Mouse (Mus musculus) hindbrain, embryonic 12.5 days (tissue): ENCODE data around the gene Qsox1. TPM values are rescaled to one million over a fixed set of nuclear protein-coding genes. Genes with fewer than 3 reads are reported as not detected.

Experiments
- ATAC-seq: fragments of 200-750 bp; cut with Nextera tagmentation; 2 replicates; pipeline ENCODE4 v1.8.0; 2017; ENCODE audit warnings: moderate TSS enrichment; ENCODE audit not compliant: low FRiP score
- H3K27ac ChIP-seq: fragments of 300-500 bp; sonication (generic); 2 replicates; pipeline ENCODE4 v1.5.1; 2016; ENCODE audit warnings: mild to moderate bottlenecking
- H3K27me3 ChIP-seq: fragments of 300-500 bp; sonication (generic); 2 replicates; pipeline ENCODE4 v1.6.1; 2016; ENCODE audit warnings: mild to moderate bottlenecking
- H3K36me3 ChIP-seq: fragments of 300-500 bp; sonication (generic); 2 replicates; pipeline ENCODE4 v1.6.1; 2016; ENCODE audit warnings: mild to moderate bottlenecking
- H3K4me1 ChIP-seq: fragments of 300-500 bp; sonication (generic); 2 replicates; pipeline ENCODE4 v1.6.1; 2016
- H3K4me2 ChIP-seq: fragments of 300-500 bp; sonication (generic); replicated peaks from 2 replicates; pipeline ENCODE4 v1.6.1; 2016; ENCODE audit warnings: mild to moderate bottlenecking
- H3K4me3 ChIP-seq: fragments of 300-500 bp; sonication (generic); 2 replicates; pipeline ENCODE4 v1.5.1; 2016; ENCODE audit warnings: mild to moderate bottlenecking
- H3K9ac ChIP-seq: fragments of 300-500 bp; sonication (generic); 2 replicates; pipeline ENCODE4 v1.6.1; 2016; ENCODE audit warnings: mild to moderate bottlenecking, moderate library complexity
- H3K9me3 ChIP-seq: fragments of 300-500 bp; sonication (generic); replicated peaks from 2 replicates; pipeline ENCODE4 v1.6.1; 2016; ENCODE audit warnings: mild to moderate bottlenecking
- WGBS: fragments of 180-500 bp; shearing (Covaris S2); methylation state at CpG from one replicate; pipeline ENCODE4 v1.1.7; 2016; 5-methylcytosine and 5-hydroxymethylcytosine counted together
- polyA plus RNA-seq: library from polyadenylated mRNA; unstranded; fragments of >200 nt; fragmentation: Nextera tagmentation; extraction: Ambion mirVana; gene quantifications from 2 replicates; pipeline ENCODE4 v1.2.1, GENCODE M21; 2016

Qsox1 gene
- polyA plus RNA-seq: 26.6 and 27.6 TPM in 2 replicates

GRCm38 (mm10) chr1:155812581-155813499, at the start of gene Qsox1:
TSS of gene Qsox1 (minus strand) at chr1:155812889.
- H3K9ac ChIP-seq: peak within 1 kb of the TSS; percentile 75
- no peaks in the 10 kb centered on the region for H3K36me3 ChIP-seq
- WGBS: 1% methylated on average over 63 of the region's 67 CpGs
- peaks cover 21% of the 10 kb centered on the region for H3K4me1 ChIP-seq
- H3K4me2 ChIP-seq: peak within 1 kb of the TSS; percentile 65
- peak; percentile 95 for ATAC-seq
- 0 out of 2 replicates have a peak, but pooled peaks cover 8% of the 10 kb centered on the region for H3K27me3 ChIP-seq
- H3K27ac ChIP-seq: 0 out of 2 replicates have a peak within 1 kb of the TSS, but pooled peaks have one; percentile 41
- no peaks in the 10 kb centered on the region for H3K9me3 ChIP-seq
- H3K4me3 ChIP-seq: peak within 1 kb of the TSS; percentile 72

- H3K4me1 ChIP-seq: no peaks in the 10 kb centered on the region
- H3K36me3 ChIP-seq: peaks cover 39% of the 10 kb centered on the region
- H3K27me3 ChIP-seq: no peaks in the 10 kb centered on the region
- H3K9me3 ChIP-seq: no peaks in the 10 kb centered on the region
- ATAC-seq: no peak
- WGBS: 84% methylated on average over 7 of the region's 7 CpGs
- H3K9ac ChIP-seq: no peak overlapping the region
- H3K27ac ChIP-seq: no peak overlapping the region
- no peak overlapping the region for H3K4me3 ChIP-seq
- H3K4me2 ChIP-seq: no peak overlapping the region
These were observed 42.4 kb upstream of the Qsox1 start for GRCm38 (mm10) chr1:155854926-155855702.

GRCm38 (mm10) chr1:155853009-155853408, 40.3 kb upstream of the Qsox1 start:
- Histone ChIP-seq H3K27ac (no peak overlapping the region), H3K4me1 (no peaks in the 10 kb centered on the region), H3K9me3 (no peaks in the 10 kb centered on the region), H3K9ac (no peak overlapping the region), H3K4me3 (no peak overlapping the region), H3K36me3 (peaks cover 40% of the 10 kb centered on the region), H3K4me2 (no peak overlapping the region), H3K27me3 (no peaks in the 10 kb centered on the region)
- no peak for ATAC-seq
- WGBS: 98% methylated on average over 5 of the region's 5 CpGs

GRCm38 (mm10) chr1:155844235-155844634, 31.5 kb upstream of the Qsox1 start:
- Histone ChIP-seq H3K27me3 (no peaks in the 10 kb centered on the region), H3K9ac (no peak overlapping the region), H3K9me3 (no peaks in the 10 kb centered on the region; the same call in 1 of the 2 replicates), H3K36me3 (peaks cover 34% of the 10 kb centered on the region), H3K27ac (no peak overlapping the region), H3K4me1 (no peaks in the 10 kb centered on the region), H3K4me3 (no peak overlapping the region), H3K4me2 (no peak overlapping the region)
- no peak for ATAC-seq
- 92% methylated on average over 5 of the region's 5 CpGs for WGBS

- H3K4me2 ChIP-seq: no peak overlapping the region
- no peaks in the 10 kb centered on the region for H3K27me3 ChIP-seq
- no peaks in the 10 kb centered on the region; the same call in 1 of the 2 replicates for H3K9me3 ChIP-seq
- no peak overlapping the region for H3K27ac ChIP-seq
- 93% methylated on average over 4 of the region's 4 CpGs for WGBS
- H3K36me3 ChIP-seq: peaks cover 30% of the 10 kb centered on the region
- H3K4me3 ChIP-seq: no peak overlapping the region
- no peak overlapping the region for H3K9ac ChIP-seq
- no peaks in the 10 kb centered on the region for H3K4me1 ChIP-seq
- no peak for ATAC-seq
These were observed 30.8 kb upstream of the Qsox1 start for GRCm38 (mm10) chr1:155843538-155843937.

- H3K9me3 ChIP-seq: no peaks in the 10 kb centered on the region
- no peak for ATAC-seq
- no peaks in the 10 kb centered on the region for H3K36me3 ChIP-seq
- H3K27me3 ChIP-seq: no peaks in the 10 kb centered on the region
- WGBS: 83% methylated on average over 2 of the region's 2 CpGs
- H3K4me1 ChIP-seq: no peaks in the 10 kb centered on the region
- no peak overlapping the region for H3K9ac ChIP-seq
- no peak overlapping the region for H3K4me3 ChIP-seq
- H3K27ac ChIP-seq: no peak overlapping the region
- H3K4me2 ChIP-seq: no peak overlapping the region
These were observed 23.0 kb upstream of the Qsox1 start for GRCm38 (mm10) chr1:155835667-155836066.

GRCm38 (mm10) chr1:155833610-155834009, 20.9 kb upstream of the Qsox1 start:
- H3K9ac ChIP-seq: no peak overlapping the region
- no peak for ATAC-seq
- H3K4me1 ChIP-seq: no peaks in the 10 kb centered on the region
- no peak overlapping the region for H3K4me2 ChIP-seq
- H3K36me3 ChIP-seq: no peaks in the 10 kb centered on the region
- no peaks in the 10 kb centered on the region for H3K9me3 ChIP-seq
- no peak overlapping the region for H3K4me3 ChIP-seq
- H3K27me3 ChIP-seq: no peaks in the 10 kb centered on the region
- no peak overlapping the region for H3K27ac ChIP-seq
- 89% methylated on average over 9 of the region's 9 CpGs for WGBS

GRCm38 (mm10) chr1:155831958-155832357, 19.3 kb upstream of the Qsox1 start:
- no peak overlapping the region for H3K9ac ChIP-seq
- no peaks in the 10 kb centered on the region for H3K9me3 ChIP-seq
- no peaks in the 10 kb centered on the region for H3K36me3 ChIP-seq
- no peak overlapping the region for H3K4me2 ChIP-seq
- no peaks in the 10 kb centered on the region for H3K27me3 ChIP-seq
- no peak overlapping the region for H3K27ac ChIP-seq
- ATAC-seq: no peak
- H3K4me3 ChIP-seq: no peak overlapping the region
- no peaks in the 10 kb centered on the region for H3K4me1 ChIP-seq
- whole genome bisulfite sequencing: 95% methylated on average over 3 of the region's 3 CpGs

GRCm38 (mm10) chr1:155830861-155831260, 18.2 kb upstream of the Qsox1 start:
- H3K9me3 ChIP-seq: no peaks in the 10 kb centered on the region
- 76% methylated on average over 6 of the region's 6 CpGs for WGBS

GRCm38 (mm10) chr1:155827703-155828295, 15.1 kb upstream of the Qsox1 start:
- Histone ChIP-seq H3K36me3 (no peaks in the 10 kb centered on the region), H3K9ac (no peak overlapping the region), H3K27me3 (no peaks in the 10 kb centered on the region), H3K9me3 (no peaks in the 10 kb centered on the region), H3K27ac (no peak overlapping the region), H3K4me1 (no peaks in the 10 kb centered on the region), H3K4me3 (no peak overlapping the region), H3K4me2 (no peak overlapping the region)
- ATAC-seq: no peak
- 64% methylated on average over 8 of the region's 8 CpGs for WGBS

More at GRCm38 (mm10) chr1:155830861-155831260, 18.2 kb upstream of the Qsox1 start:
- Histone ChIP-seq H3K4me3 (no peak overlapping the region), H3K4me2 (no peak overlapping the region), H3K36me3 (no peaks in the 10 kb centered on the region), H3K27me3 (no peaks in the 10 kb centered on the region), H3K27ac (no peak overlapping the region), H3K9ac (no peak overlapping the region), H3K4me1 (no peaks in the 10 kb centered on the region)
- ATAC-seq: no peak

GRCm38 (mm10) chr1:155826803-155827395, 14.2 kb upstream of the Qsox1 start:
- Histone ChIP-seq H3K27ac (no peak overlapping the region), H3K4me2 (no peak overlapping the region), H3K9me3 (peaks cover 3% of the 10 kb centered on the region; the same call in 1 of the 2 replicates), H3K4me3 (no peak overlapping the region), H3K4me1 (no peaks in the 10 kb centered on the region), H3K36me3 (no peaks in the 10 kb centered on the region), H3K9ac (no peak overlapping the region), H3K27me3 (no peaks in the 10 kb centered on the region)
- no peak for ATAC-seq
- 48% methylated on average over 5 of the region's 5 CpGs for WGBS
